Mouse (Mus musculus): ENCODE results near the gene Ncoa3. TPM values are rescaled to one million over a fixed set of nuclear protein-coding genes. Genes with fewer than 3 reads are reported as not detected.

Gene Ncoa3
- polyA plus RNA-seq, 1 experiment: 5.6 TPM

- Histone ChIP-seq H3K36me3 (ENCODE audit: control insufficient read depth, insufficient read depth) (peaks cover 9% of the 10 kb centered on the region), H3ac (ENCODE audit: control insufficient read depth, insufficient read length, low read depth) (no peak overlapping the region), H3K79me3 (ENCODE audit: low read depth) (peaks cover 57% of the 10 kb centered on the region), H3K4me3 (ENCODE audit: insufficient read depth, poor library complexity, severe bottlenecking) (no peak overlapping the region), H3K27me3 (ENCODE audit: control insufficient read depth, insufficient read depth, insufficient read length) (no peaks in the 10 kb centered on the region), H3K79me2 (ENCODE audit: control insufficient read depth, insufficient read depth) (peaks cover 82% of the 10 kb centered on the region)
- TF ChIP-seq USF1 (IDR thresholded peaks at IDR 0.05; ENCODE audit: low read depth) (no peak), FOSL1 (IDR thresholded peaks at IDR 0.05; ENCODE audit: insufficient read depth, low read length, poor library complexity, severe bottlenecking) (no peak), CTCF (IDR thresholded peaks at IDR 0.05; ENCODE audit: control insufficient read depth, insufficient read depth, insufficient read length) (no peak), MYOG (IDR thresholded peaks at IDR 0.05; ENCODE audit: control insufficient read depth, extremely low read depth, insufficient read length) (no peak), CEBPB (IDR thresholded peaks at IDR 0.05; ENCODE audit: low read depth) (no peak), MYOD1 (IDR thresholded peaks at IDR 0.05; ENCODE audit: control insufficient read depth, insufficient read length, low read depth) (no peak), MAX (IDR thresholded peaks at IDR 0.05) (no peak)
Observed at GRCm38 (mm10) chr2:165995711-165996110, 3.3 kb downstream of the Ncoa3 start.

GRCm38 (mm10) chr2:165996130-165996529 lies 3.7 kb downstream of the Ncoa3 start:
- H3K79me2 ChIP-seq (ENCODE audit: control insufficient read depth, insufficient read depth): peaks cover 86% of the 10 kb centered on the region
- H3K36me3 ChIP-seq (ENCODE audit: control insufficient read depth, insufficient read depth): peaks cover 9% of the 10 kb centered on the region
- H3K79me3 ChIP-seq (ENCODE audit: low read depth): peaks cover 62% of the 10 kb centered on the region
- H3ac ChIP-seq (ENCODE audit: control insufficient read depth, insufficient read length, low read depth): no peak overlapping the region
- no peaks in the 10 kb centered on the region for H3K27me3 ChIP-seq (ENCODE audit: control insufficient read depth, insufficient read depth, insufficient read length)
- no peak overlapping the region for H3K4me3 ChIP-seq (ENCODE audit: insufficient read depth, poor library complexity, severe bottlenecking)
- no peak for TF ChIP-seq CTCF (IDR thresholded peaks at IDR 0.05; ENCODE audit: control insufficient read depth, insufficient read depth, insufficient read length)
- no peak for TF ChIP-seq USF1 (IDR thresholded peaks at IDR 0.05; ENCODE audit: low read depth)
- no peak for TF ChIP-seq MYOG (IDR thresholded peaks at IDR 0.05; ENCODE audit: control insufficient read depth, extremely low read depth, insufficient read length)
- no peak for TF ChIP-seq CEBPB (IDR thresholded peaks at IDR 0.05; ENCODE audit: low read depth)
- no peak for TF ChIP-seq MYOD1 (IDR thresholded peaks at IDR 0.05; ENCODE audit: control insufficient read depth, insufficient read length, low read depth)
- no peak for TF ChIP-seq MAX (IDR thresholded peaks at IDR 0.05)
- TF ChIP-seq FOSL1 (IDR thresholded peaks at IDR 0.05; ENCODE audit: insufficient read depth, low read length, poor library complexity, severe bottlenecking): no peak

GRCm38 (mm10) chr2:165997256-165997967 lies 5.0 kb downstream of the Ncoa3 start:
- H3K4me3 ChIP-seq (ENCODE audit: insufficient read depth, poor library complexity, severe bottlenecking): no peak overlapping the region
- H3K36me3 ChIP-seq (ENCODE audit: control insufficient read depth, insufficient read depth): peaks cover 9% of the 10 kb centered on the region
- no peak overlapping the region for H3ac ChIP-seq (ENCODE audit: control insufficient read depth, insufficient read length, low read depth)
- TF ChIP-seq CEBPB (IDR thresholded peaks at IDR 0.05; ENCODE audit: low read depth) (no peak), USF1 (IDR thresholded peaks at IDR 0.05; ENCODE audit: low read depth) (no peak), MYOG (IDR thresholded peaks at IDR 0.05; ENCODE audit: control insufficient read depth, extremely low read depth, insufficient read length) (no peak), CTCF (IDR thresholded peaks at IDR 0.05; ENCODE audit: control insufficient read depth, insufficient read depth, insufficient read length) (no peak), MAX (IDR thresholded peaks at IDR 0.05) (no peak), MYOD1 (IDR thresholded peaks at IDR 0.05; ENCODE audit: control insufficient read depth, insufficient read length, low read depth) (no peak), FOSL1 (IDR thresholded peaks at IDR 0.05; ENCODE audit: insufficient read depth, low read length, poor library complexity, severe bottlenecking) (no peak)
- peaks cover 99% of the 10 kb centered on the region for H3K79me2 ChIP-seq (ENCODE audit: control insufficient read depth, insufficient read depth)
- H3K79me3 ChIP-seq (ENCODE audit: low read depth): peaks cover 73% of the 10 kb centered on the region
- H3K27me3 ChIP-seq (ENCODE audit: control insufficient read depth, insufficient read depth, insufficient read length): no peaks in the 10 kb centered on the region

- H3K79me3 ChIP-seq (ENCODE audit: low read depth): peaks cover 67% of the 10 kb centered on the region
- H3K27me3 ChIP-seq (ENCODE audit: control insufficient read depth, insufficient read depth, insufficient read length): no peaks in the 10 kb centered on the region
- H3K4me3 ChIP-seq (ENCODE audit: insufficient read depth, poor library complexity, severe bottlenecking): no peak overlapping the region
- no peak overlapping the region for H3ac ChIP-seq (ENCODE audit: control insufficient read depth, insufficient read length, low read depth)
- TF ChIP-seq USF1 (IDR thresholded peaks at IDR 0.05; ENCODE audit: low read depth) (no peak), MYOG (IDR thresholded peaks at IDR 0.05; ENCODE audit: control insufficient read depth, extremely low read depth, insufficient read length) (no peak), MAX (IDR thresholded peaks at IDR 0.05) (no peak), CEBPB (IDR thresholded peaks at IDR 0.05; ENCODE audit: low read depth) (no peak), MYOD1 (IDR thresholded peaks at IDR 0.05; ENCODE audit: control insufficient read depth, insufficient read length, low read depth) (no peak), CTCF (IDR thresholded peaks at IDR 0.05; ENCODE audit: control insufficient read depth, insufficient read depth, insufficient read length) (no peak), FOSL1 (IDR thresholded peaks at IDR 0.05; ENCODE audit: insufficient read depth, low read length, poor library complexity, severe bottlenecking) (no peak)
- H3K36me3 ChIP-seq (ENCODE audit: control insufficient read depth, insufficient read depth): peaks cover 7% of the 10 kb centered on the region
- H3K79me2 ChIP-seq (ENCODE audit: control insufficient read depth, insufficient read depth): peaks cover 98% of the 10 kb centered on the region
Observed at GRCm38 (mm10) chr2:165998969-165999368, 6.5 kb downstream of the Ncoa3 start.

GRCm38 (mm10) chr2:165999790-166000189 lies 7.4 kb downstream of the Ncoa3 start:
- peaks cover 66% of the 10 kb centered on the region for H3K79me3 ChIP-seq (ENCODE audit: low read depth)
- H3K79me2 ChIP-seq (ENCODE audit: control insufficient read depth, insufficient read depth): peaks cover 98% of the 10 kb centered on the region
- H3K27me3 ChIP-seq (ENCODE audit: control insufficient read depth, insufficient read depth, insufficient read length): no peaks in the 10 kb centered on the region
- H3K4me3 ChIP-seq (ENCODE audit: insufficient read depth, poor library complexity, severe bottlenecking): no peak overlapping the region
- TF ChIP-seq FOSL1 (IDR thresholded peaks at IDR 0.05; ENCODE audit: insufficient read depth, low read length, poor library complexity, severe bottlenecking) (no peak), MYOG (IDR thresholded peaks at IDR 0.05; ENCODE audit: control insufficient read depth, extremely low read depth, insufficient read length) (no peak), USF1 (IDR thresholded peaks at IDR 0.05; ENCODE audit: low read depth) (no peak), CTCF (IDR thresholded peaks at IDR 0.05; ENCODE audit: control insufficient read depth, insufficient read depth, insufficient read length) (no peak), MYOD1 (IDR thresholded peaks at IDR 0.05; ENCODE audit: control insufficient read depth, insufficient read length, low read depth) (no peak), MAX (IDR thresholded peaks at IDR 0.05) (no peak), CEBPB (IDR thresholded peaks at IDR 0.05; ENCODE audit: low read depth) (no peak)
- H3K36me3 ChIP-seq (ENCODE audit: control insufficient read depth, insufficient read depth): no peaks in the 10 kb centered on the region
- no peak overlapping the region for H3ac ChIP-seq (ENCODE audit: control insufficient read depth, insufficient read length, low read depth)

Measured in C2C12 (cell line).